Mouse (Mus musculus) spleen, adult 12 weeks (tissue): Measurements from ENCODE around the gene Olfr798.

Experiments
- DNase-seq: peaks from one replicate; pipeline ENCODE4 v3.0.0; 2022; ENCODE audit warnings: low spot score

Gene Olfr798

DNA sequence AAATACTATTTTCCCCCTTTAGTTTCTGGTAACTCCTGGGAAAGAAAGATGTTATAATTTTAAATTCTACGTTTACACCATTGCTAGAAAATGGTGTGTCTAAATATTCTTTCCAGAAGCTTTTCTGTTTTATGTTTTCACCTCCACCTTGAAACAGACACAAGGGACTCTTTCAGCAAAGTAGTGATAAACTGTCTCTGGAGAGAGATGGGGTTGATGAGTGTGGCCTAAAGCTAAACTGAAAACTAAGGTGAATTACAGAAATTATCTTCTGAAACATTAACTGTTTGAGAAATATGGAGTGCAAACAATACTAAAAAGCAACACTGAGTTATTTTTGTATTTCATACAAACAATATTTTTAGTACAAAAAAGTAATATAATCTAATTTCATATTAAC lies at the start of gene Olfr798:
Olfr798 (minus strand) TSS at position 101 of the 400 bp plus-strand sequence.
- DNase-seq: no peak

DNA sequence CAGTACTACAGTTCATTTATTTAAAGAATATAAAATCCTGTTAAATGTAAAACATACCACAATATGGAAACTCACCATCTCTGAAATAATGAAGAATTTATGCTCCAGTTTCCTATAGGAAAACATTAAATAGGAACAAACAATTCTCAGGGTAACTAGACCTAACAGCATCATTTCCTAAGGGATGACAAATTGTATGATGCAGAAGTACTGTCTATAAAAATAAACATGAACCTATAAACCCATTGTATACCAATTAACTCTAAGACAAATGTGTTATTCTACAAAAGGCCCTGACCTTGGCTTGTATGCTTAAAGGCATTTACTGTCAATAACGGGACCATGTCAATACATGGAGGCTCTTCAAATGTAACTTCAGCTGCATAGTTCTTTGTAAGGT lies 46.0 kb upstream of the Olfr798 start, which contains the start of gene Olfr801:
Olfr801 (minus strand) TSS at position 101 of the 400 bp plus-strand sequence.
- DNase-seq: no peak

- DNase-seq: no peak
These were observed 29.7 kb upstream of the Olfr798 start, which contains the start of gene Olfr800 for GRCm38 (mm10) chr10:129657394-129657793. Gene Olfr800 (plus strand): TSS chr10:129657694.

DNA sequence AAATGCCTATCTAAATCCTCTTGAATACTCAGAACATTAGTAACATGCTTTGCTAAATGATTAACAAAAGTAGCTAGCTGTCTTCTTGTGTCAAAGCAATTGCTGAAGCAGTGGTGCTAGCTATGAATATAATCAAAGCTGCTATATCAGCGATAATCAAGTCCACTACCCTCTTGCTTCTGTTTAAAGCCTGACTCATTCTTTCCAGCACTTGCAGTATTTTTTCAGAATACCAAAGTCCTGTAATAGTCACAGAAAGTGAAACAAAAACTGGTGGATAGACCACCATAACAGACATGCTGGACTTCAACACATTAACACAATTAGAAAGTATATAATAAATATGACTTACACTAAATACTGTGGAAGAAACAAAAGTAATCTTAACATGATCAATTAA lies 24.0 kb upstream of the Olfr798 start:
- no peak for DNase-seq

- no peak for DNase-seq
These were observed 9.4 kb upstream of the Olfr798 start, which contains the start of gene Olfr799 for GRCm38 (mm10) chr10:129637184-129637583. Gene Olfr799 (plus strand): TSS chr10:129637484.

DNA sequence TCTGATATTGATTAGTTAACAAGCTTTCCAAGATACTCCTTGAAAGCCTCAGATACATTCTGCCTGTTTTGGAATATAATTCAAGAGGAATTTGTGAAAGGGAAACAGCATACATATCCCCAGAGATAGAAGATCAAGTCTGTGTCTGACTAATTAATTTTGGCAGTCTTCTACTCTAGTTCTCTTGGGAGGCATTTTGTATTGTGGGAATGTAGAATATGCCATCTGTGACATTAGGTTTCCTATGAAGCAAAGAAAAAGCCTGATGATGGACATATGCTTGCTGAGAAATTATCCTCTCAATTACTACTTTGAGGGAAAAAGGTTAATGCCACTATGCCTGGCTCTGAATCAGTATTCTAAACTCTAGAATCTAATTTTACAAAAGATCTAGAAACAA lies 4.5 kb downstream of the Olfr798 start:
- no peak for DNase-seq

- DNase-seq: no peak
These were observed 6.0 kb downstream of the Olfr798 start for GRCm38 (mm10) chr10:129621724-129622123.

DNA sequence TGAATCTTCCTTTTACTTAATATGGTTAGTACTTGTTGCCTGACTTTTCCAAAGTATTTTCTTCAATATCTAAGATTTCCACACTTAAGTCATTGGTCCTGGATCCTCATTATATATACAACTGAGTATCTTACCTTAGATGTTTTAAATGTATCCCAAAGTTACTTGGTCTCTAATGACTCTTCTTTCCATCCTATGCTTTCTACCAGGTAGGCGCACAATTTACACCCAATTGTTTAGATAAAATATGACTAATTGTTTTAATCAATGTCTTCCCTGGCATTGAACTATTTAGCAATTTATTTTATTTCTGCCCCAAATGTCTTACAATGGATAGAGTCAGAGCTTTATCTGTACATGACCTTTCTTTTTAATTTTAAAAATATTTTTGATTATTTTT lies 15.3 kb downstream of the Olfr798 start, which contains the start of gene Olfr796:
Olfr796 (minus strand) TSS at position 101 of the 400 bp plus-strand sequence.
- no peak for DNase-seq

- DNase-seq: no peak
These were observed 50.7 kb downstream of the Olfr798 start for GRCm38 (mm10) chr10:129577066-129577465.
